10 mouse cellular contexts compared by ENCODE assay signal in genomic region chr15:102980912-102981311, GRCm38 (mm10). TPM values are rescaled to one million over a fixed set of nuclear protein-coding genes. Genes with fewer than 3 reads are reported as not detected.
A peak's percentile ranks its signal among the peaks of the same experiment; 100 is the strongest.
DNase-seq lines count a peak whose midpoint lies in the region; ATAC-seq and TF ChIP-seq lines count a peak whose summit lies in the region.
"Had no signal": no experiment of that assay in that cellular context is flagged by ENCODE, and none has a peak within 500 bp of the region (broad histone marks: within the 10 kb centered on the region; RNA-seq: fewer than 3 reads in every experiment).

No protein-coding gene starts in this region.

- WGBS in midbrain, embryonic 11.5 days = under 1% methylated on average over 14 of the region's 14 CpGs
- under 1% methylated on average over 14 of the region's 14 CpGs for WGBS in midbrain, embryonic 16.5 days
- under 1% methylated on average over 14 of the region's 14 CpGs for WGBS in limb, embryonic 10.5 days
- WGBS in stomach, postnatal 0 days = 1% methylated on average over 14 of the region's 14 CpGs

- no peak overlapping the region for H3K27ac ChIP-seq in midbrain, embryonic 11.5 days (ENCODE audit: low read depth, low read length)
- no peak overlapping the region for H3K27ac ChIP-seq in midbrain, embryonic 16.5 days (ENCODE audit: low read length)
- peak overlapping the region; percentile 89 for H3K27ac ChIP-seq in limb, embryonic 10.5 days
- no peak overlapping the region for H3K27ac ChIP-seq in stomach, postnatal 0 days (replicated peaks)

- peak overlapping the region; percentile 8; the same call in 1 of the 2 replicates for H3K4me3 ChIP-seq in midbrain, embryonic 11.5 days (ENCODE audit: low read depth, low read length)
- no peak overlapping the region for H3K4me3 ChIP-seq in midbrain, embryonic 16.5 days (ENCODE audit: low read depth, low read length)
- H3K4me3 ChIP-seq in limb, embryonic 10.5 days = peak overlapping the region; percentile 60
- H3K4me3 ChIP-seq in stomach, postnatal 0 days (ENCODE audit: low read depth, low read length) = peak overlapping the region; percentile 29

- H3K4me2 ChIP-seq in midbrain, embryonic 11.5 days = peak overlapping the region; percentile 35; the same call in 1 of the 2 replicates
- no peak overlapping the region for H3K4me2 ChIP-seq in midbrain, embryonic 16.5 days (ENCODE audit: low read length)
- H3K4me2 ChIP-seq in stomach, postnatal 0 days (replicated peaks; ENCODE audit: low read depth) = no peak overlapping the region; the same call in 1 of the 2 replicates

- peaks cover 5% of the 10 kb centered on the region; the same call in 1 of the 2 replicates for H3K4me1 ChIP-seq in midbrain, embryonic 11.5 days (ENCODE audit: control insufficient read depth, insufficient read depth, low read length)
- peaks cover 2% of the 10 kb centered on the region; the same call in 1 of the 2 replicates for H3K4me1 ChIP-seq in midbrain, embryonic 16.5 days (ENCODE audit: control insufficient read depth, insufficient read depth, low read length)
- H3K4me1 ChIP-seq in limb, embryonic 10.5 days = peaks cover 94% of the 10 kb centered on the region
- no peaks in the 10 kb centered on the region for H3K4me1 ChIP-seq in stomach, postnatal 0 days (replicated peaks; ENCODE audit: control insufficient read depth, insufficient read depth)

- H3K27me3 ChIP-seq in midbrain, embryonic 11.5 days (ENCODE audit: control insufficient read depth, insufficient read depth, low read length) = peaks cover 99% of the 10 kb centered on the region
- peaks cover 78% of the 10 kb centered on the region for H3K27me3 ChIP-seq in midbrain, embryonic 16.5 days (ENCODE audit: control insufficient read depth, insufficient read depth, low read depth, low read length)
- H3K27me3 ChIP-seq in limb, embryonic 10.5 days (ENCODE audit: low read depth, poor library complexity, severe bottlenecking) = peaks cover 100% of the 10 kb centered on the region
- H3K27me3 ChIP-seq in stomach, postnatal 0 days (ENCODE audit: control insufficient read depth, insufficient read depth, low read length) = peaks cover 45% of the 10 kb centered on the region

- H3K9ac ChIP-seq in midbrain, embryonic 11.5 days (ENCODE audit: low read length) = no peak overlapping the region
- H3K9ac ChIP-seq in midbrain, embryonic 16.5 days (ENCODE audit: low read depth, low read length) = no peak overlapping the region
- no peak overlapping the region for H3K9ac ChIP-seq in stomach, postnatal 0 days (ENCODE audit: low read length)

- ATAC-seq in CD4-positive, CD25-positive, alpha-beta regulatory T cell, adult 4 months = no peak
- ATAC-seq in midbrain, embryonic 11.5 days (ENCODE audit: low FRiP score) = no peak
- ATAC-seq in midbrain, embryonic 16.5 days = no peak
- ATAC-seq in stomach, postnatal 0 days (ENCODE audit: low FRiP score, low TSS enrichment) = no peak

- H3K9me3 ChIP-seq in midbrain, embryonic 11.5 days (ENCODE audit: control insufficient read depth, low read length) = no peaks in the 10 kb centered on the region
- no peaks in the 10 kb centered on the region for H3K9me3 ChIP-seq in midbrain, embryonic 16.5 days (replicated peaks; ENCODE audit: control insufficient read depth, low read length, poor library complexity, severe bottlenecking)
- H3K9me3 ChIP-seq in limb, embryonic 10.5 days (replicated peaks) = no peaks in the 10 kb centered on the region
- no peaks in the 10 kb centered on the region for H3K9me3 ChIP-seq in stomach, postnatal 0 days (ENCODE audit: control insufficient read depth, low read length)
- H3K9me3 ChIP-seq: megakaryocyte, embryonic 14.5 days had no signal

- no peaks in the 10 kb centered on the region for H3K36me3 ChIP-seq in midbrain, embryonic 11.5 days (ENCODE audit: control insufficient read depth, insufficient read depth, low read length)
- H3K36me3 ChIP-seq in midbrain, embryonic 16.5 days (ENCODE audit: control insufficient read depth, insufficient read depth, low read length) = no peaks in the 10 kb centered on the region
- H3K36me3 ChIP-seq in limb, embryonic 10.5 days = no peaks in the 10 kb centered on the region
- H3K36me3 ChIP-seq in stomach, postnatal 0 days (ENCODE audit: control insufficient read depth, insufficient read depth, low read length) = no peaks in the 10 kb centered on the region

- TF ChIP-seq EP300 in stomach, postnatal 0 days (optimal IDR thresholded peaks at IDR 0.05) = no peak

- TF ChIP-seq CTCF in stomach, postnatal 0 days (IDR thresholded peaks at IDR 0.05; ENCODE audit: low read depth) = no peak

- DNase-seq in CD4-positive, CD25-positive, alpha-beta regulatory T cell, adult 2 months (ENCODE audit: low read depth, low spot score) = peak; percentile 27
- no peak for DNase-seq in midbrain, embryonic 11.5 days (ENCODE audit: low spot score, missing footprints)
- no peak for DNase-seq in limb, embryonic 10.5 days (ENCODE audit: low spot score)
- no peak for DNase-seq in stomach, postnatal 0 days (ENCODE audit: low spot score)
- no peak for DNase-seq in natural killer cell, adult 2 months (ENCODE audit: low spot score in 2 of 2)
- no peak for DNase-seq in spleen, adult 18-20 months

RNA-seq across cellular contexts. Expression of gene Hoxc9, which starts 4.7 kb away (rescaled TPM):
- polyA plus RNA-seq in CD4-positive, CD25-positive, alpha-beta regulatory T cell, adult 4 months (2017; shearing (Covaris generic)) = not detected
- polyA plus RNA-seq in midbrain, embryonic 11.5 days (2014; fragmentation: Nextera tagmentation; extraction: Ambion mirVana) = not detected in 2 replicates
- not detected in 2 replicates for polyA plus RNA-seq in midbrain, embryonic 16.5 days (2015; fragmentation: Nextera tagmentation; extraction: Ambion mirVana)
- 4.4 and 6.9 TPM in 2 replicates for polyA plus RNA-seq in limb, embryonic 10.5 days (2016; fragmentation: Nextera tagmentation; extraction: Ambion mirVana)
- not detected in 2 replicates for polyA plus RNA-seq in stomach, postnatal 0 days (2015; fragmentation: Nextera tagmentation; extraction: Ambion mirVana)
- polyA plus RNA-seq: spleen, adult 2 months had no signal

RNA-seq across cellular contexts. Expression of gene Hoxc8, which starts 9.5 kb away (rescaled TPM):
- under 1 TPM in 1 of 2 experiments, not detected in 1; 0.43 TPM for polyA plus RNA-seq in CD4-positive, CD25-positive, alpha-beta regulatory T cell, adult 4 months (2017; shearing (Covaris generic))
- polyA plus RNA-seq in midbrain, embryonic 11.5 days (2014; fragmentation: Nextera tagmentation; extraction: Ambion mirVana) = not detected in 2 replicates
- polyA plus RNA-seq in midbrain, embryonic 16.5 days (2015; fragmentation: Nextera tagmentation; extraction: Ambion mirVana) = not detected in 2 replicates
- polyA plus RNA-seq in limb, embryonic 10.5 days (2016; fragmentation: Nextera tagmentation; extraction: Ambion mirVana) = 5.1 and 6.0 TPM in 2 replicates
- polyA plus RNA-seq in stomach, postnatal 0 days (2015; fragmentation: Nextera tagmentation; extraction: Ambion mirVana) = 7.1 and 7.3 TPM in 2 replicates
- polyA plus RNA-seq: spleen, adult 2 months had no signal

RNA-seq across cellular contexts. Expression of gene Hoxc5, which starts 13.7 kb away (rescaled TPM):
- polyA plus RNA-seq in CD4-positive, CD25-positive, alpha-beta regulatory T cell, adult 4 months (2017; shearing (Covaris generic)) = not detected
- polyA plus RNA-seq in midbrain, embryonic 11.5 days (2014; fragmentation: Nextera tagmentation; extraction: Ambion mirVana) = not detected in 2 replicates
- 0.22 TPM in 1 of 2 replicates, not detected in the other for polyA plus RNA-seq in midbrain, embryonic 16.5 days (2015; fragmentation: Nextera tagmentation; extraction: Ambion mirVana)
- polyA plus RNA-seq in limb, embryonic 10.5 days (2016; fragmentation: Nextera tagmentation; extraction: Ambion mirVana) = 10.6 and 12.7 TPM in 2 replicates
- polyA plus RNA-seq in stomach, postnatal 0 days (2015; fragmentation: Nextera tagmentation; extraction: Ambion mirVana) = 18.0 and 18.2 TPM in 2 replicates

RNA-seq across cellular contexts. Expression of gene Hoxc10, which starts 14.3 kb away (rescaled TPM):
- not detected for polyA plus RNA-seq in CD4-positive, CD25-positive, alpha-beta regulatory T cell, adult 4 months (2017; shearing (Covaris generic))
- not detected in 2 replicates for polyA plus RNA-seq in midbrain, embryonic 11.5 days (2014; fragmentation: Nextera tagmentation; extraction: Ambion mirVana)
- not detected in 2 replicates for polyA plus RNA-seq in midbrain, embryonic 16.5 days (2015; fragmentation: Nextera tagmentation; extraction: Ambion mirVana)
- 21.4 and 51.4 TPM in 2 replicates for polyA plus RNA-seq in limb, embryonic 10.5 days (2016; fragmentation: Nextera tagmentation; extraction: Ambion mirVana)
- not detected in 2 replicates for polyA plus RNA-seq in stomach, postnatal 0 days (2015; fragmentation: Nextera tagmentation; extraction: Ambion mirVana)
- polyA plus RNA-seq: spleen, adult 2 months had no signal

RNA-seq across cellular contexts. Expression of gene Hoxc6, which starts 17.1 kb away (rescaled TPM):
- polyA plus RNA-seq in CD4-positive, CD25-positive, alpha-beta regulatory T cell, adult 4 months (2017; shearing (Covaris generic)) = not detected
- not detected in 2 replicates for polyA plus RNA-seq in midbrain, embryonic 11.5 days (2014; fragmentation: Nextera tagmentation; extraction: Ambion mirVana)
- not detected in 2 replicates for polyA plus RNA-seq in midbrain, embryonic 16.5 days (2015; fragmentation: Nextera tagmentation; extraction: Ambion mirVana)
- polyA plus RNA-seq in limb, embryonic 10.5 days (2016; fragmentation: Nextera tagmentation; extraction: Ambion mirVana) = 10.1 and 10.2 TPM in 2 replicates
- 3.3 and 4.9 TPM in 2 replicates for polyA plus RNA-seq in stomach, postnatal 0 days (2015; fragmentation: Nextera tagmentation; extraction: Ambion mirVana)
- polyA plus RNA-seq: spleen, adult 2 months had no signal
